Mouse (Mus musculus): Measurements from ENCODE around the gene Plcxd1. TPM values are rescaled to one million over a fixed set of nuclear protein-coding genes. Genes with fewer than 3 reads are reported as not detected.

Gene Plcxd1
- not detected for polyA plus RNA-seq (2014; fragmentation: Illumina TruSeq; extraction: RNeasy Lipid Tissue Mini Kit (QIAGEN cat#74804); ENCODE audit: low read depth, low replicate concordance)

GRCm38 (mm10) chr5:110099656-110100580, at the start of gene Plcxd1:
Plcxd1 (plus strand) TSS chr5:110099969.

GRCm38 (mm10) chr5:110072413-110072812, 27.4 kb upstream of the Plcxd1 start, which contains the start of gene Gm17655:
Gm17655 (minus strand) TSS chr5:110072513.

GRCm38 (mm10) chr5:110094030-110094846, 5.5 kb upstream of the Plcxd1 start, which contains the start of gene Gm35315:
Gm35315 (minus strand) TSS chr5:110094420.

GRCm38 (mm10) chr5:110107581-110108304, 8.0 kb downstream of the Plcxd1 start, which contains the start of gene Gtpbp6:
Gtpbp6 (minus strand) TSS chr5:110108197.

GRCm38 (mm10) chr5:110109991-110110441, 10.2 kb downstream of the Plcxd1 start, which contains the start of gene Zfp605:
Zfp605 (plus strand) TSS chr5:110110092.

GRCm38 (mm10) chr5:110135293-110136086, 35.7 kb downstream of the Plcxd1 start, which contains the start of gene Chfr:
Chfr (plus strand) TSS chr5:110135842.

Other genes with a start within 250 kb of the Plcxd1 start
- 31.9 TPM for gene Gm15446, start 176.6 kb upstream of the Plcxd1 start, polyA plus RNA-seq (2014; fragmentation: Illumina TruSeq; extraction: RNeasy Lipid Tissue Mini Kit (QIAGEN cat#74804); ENCODE audit: low read depth, low replicate concordance)
- 78.2 TPM for gene Zfp932, start 103.4 kb upstream of the Plcxd1 start, polyA plus RNA-seq (2014; fragmentation: Illumina TruSeq; extraction: RNeasy Lipid Tissue Mini Kit (QIAGEN cat#74804); ENCODE audit: low read depth, low replicate concordance)
- 16.5 TPM for gene Gm17655, start 27.5 kb upstream of the Plcxd1 start, polyA plus RNA-seq (2014; fragmentation: Illumina TruSeq; extraction: RNeasy Lipid Tissue Mini Kit (QIAGEN cat#74804); ENCODE audit: low read depth, low replicate concordance)
- 2.5 TPM for gene Gm35315, start 5.5 kb upstream of the Plcxd1 start, polyA plus RNA-seq (2014; fragmentation: Illumina TruSeq; extraction: RNeasy Lipid Tissue Mini Kit (QIAGEN cat#74804); ENCODE audit: low read depth, low replicate concordance)
- gene Gtpbp6, start 8.2 kb downstream of the Plcxd1 start, polyA plus RNA-seq (2014; fragmentation: Illumina TruSeq; extraction: RNeasy Lipid Tissue Mini Kit (QIAGEN cat#74804); ENCODE audit: low read depth, low replicate concordance), result not detected
- 10.7 TPM for gene Zfp605, start 10.1 kb downstream of the Plcxd1 start, polyA plus RNA-seq (2014; fragmentation: Illumina TruSeq; extraction: RNeasy Lipid Tissue Mini Kit (QIAGEN cat#74804); ENCODE audit: low read depth, low replicate concordance)
- gene Chfr, start 35.9 kb downstream of the Plcxd1 start, polyA plus RNA-seq (2014; fragmentation: Illumina TruSeq; extraction: RNeasy Lipid Tissue Mini Kit (QIAGEN cat#74804); ENCODE audit: low read depth, low replicate concordance), result 20.3 TPM
- gene Golga3, start 76.7 kb downstream of the Plcxd1 start, polyA plus RNA-seq (2014; fragmentation: Illumina TruSeq; extraction: RNeasy Lipid Tissue Mini Kit (QIAGEN cat#74804); ENCODE audit: low read depth, low replicate concordance), result 11.1 TPM
- 41.3 TPM for gene Ankle2, start 131.0 kb downstream of the Plcxd1 start, polyA plus RNA-seq (2014; fragmentation: Illumina TruSeq; extraction: RNeasy Lipid Tissue Mini Kit (QIAGEN cat#74804); ENCODE audit: low read depth, low replicate concordance)
- 23.3 TPM for gene Pgam5, start 169.9 kb downstream of the Plcxd1 start, polyA plus RNA-seq (2014; fragmentation: Illumina TruSeq; extraction: RNeasy Lipid Tissue Mini Kit (QIAGEN cat#74804); ENCODE audit: low read depth, low replicate concordance)
- gene Pxmp2, start 186.2 kb downstream of the Plcxd1 start, polyA plus RNA-seq (2014; fragmentation: Illumina TruSeq; extraction: RNeasy Lipid Tissue Mini Kit (QIAGEN cat#74804); ENCODE audit: low read depth, low replicate concordance), result 74.9 TPM
- 1.6 TPM for gene Pole, start 186.3 kb downstream of the Plcxd1 start, polyA plus RNA-seq (2014; fragmentation: Illumina TruSeq; extraction: RNeasy Lipid Tissue Mini Kit (QIAGEN cat#74804); ENCODE audit: low read depth, low replicate concordance)
- not detected for gene P2rx2, start 243.2 kb downstream of the Plcxd1 start, polyA plus RNA-seq (2014; fragmentation: Illumina TruSeq; extraction: RNeasy Lipid Tissue Mini Kit (QIAGEN cat#74804); ENCODE audit: low read depth, low replicate concordance)
- not detected for gene Lrcol1, start 244.8 kb downstream of the Plcxd1 start, polyA plus RNA-seq (2014; fragmentation: Illumina TruSeq; extraction: RNeasy Lipid Tissue Mini Kit (QIAGEN cat#74804); ENCODE audit: low read depth, low replicate concordance)